ENCODE assay signal across 18 mouse cellular contexts in genomic region chr19:32653122-32653521, GRCm38 (mm10). TPM values are rescaled to one million over a fixed set of nuclear protein-coding genes. Genes with fewer than 3 reads are reported as not detected.
DNase-seq lines count a peak whose midpoint lies in the region; ATAC-seq and TF ChIP-seq lines count a peak whose summit lies in the region.
"Had no signal": no experiment of that assay in that cellular context is flagged by ENCODE, and none has a peak within 500 bp of the region (broad histone marks: within the 10 kb centered on the region; RNA-seq: fewer than 3 reads in every experiment).

No protein-coding gene starts in this region.

- H3K9ac ChIP-seq in liver, embryonic 11.5 days (ENCODE audit: low read depth, low read length), result no peak overlapping the region
- no peak overlapping the region for H3K9ac ChIP-seq in CH12.LX (ENCODE audit: insufficient read depth, low read depth)
- no peak overlapping the region for H3K9ac ChIP-seq in liver, embryonic 16.5 days (ENCODE audit: low read depth, low read length)
- H3K9ac ChIP-seq: kidney, embryonic 15.5 days; stomach, embryonic 15.5 days had no signal

- H3K4me1 ChIP-seq in liver, embryonic 11.5 days (replicated peaks; ENCODE audit: control insufficient read depth, insufficient read depth, low read length), result peaks cover 6% of the 10 kb centered on the region; the same call in 1 of the 2 replicates
- peaks cover 0 to 8% of the 10 kb centered on the region in 2 experiments; a peak in 2 of 4 replicates for H3K4me1 ChIP-seq in CH12.LX (ENCODE audit: control insufficient read depth in 1 of 2, insufficient read depth in 2 of 2)
- H3K4me1 ChIP-seq in liver, embryonic 16.5 days (ENCODE audit: control insufficient read depth, low read depth, low read length), result peaks cover 6% of the 10 kb centered on the region; the same call in 1 of the 2 replicates
- H3K4me1 ChIP-seq: kidney, embryonic 15.5 days had no signal

- WGBS in liver, embryonic 11.5 days, result 69% methylated on average over 5 of the region's 5 CpGs
- WGBS in liver, embryonic 16.5 days (ENCODE audit: insufficient replicate concordance), result 53% methylated on average over 5 of the region's 5 CpGs

- TF ChIP-seq EP300 in CH12.LX (IDR thresholded peaks at IDR 0.05; ENCODE audit: low read length), result no peak

- in situ Hi-C loops in CH12.LX (cut with MboI; ENCODE audit: low pct_ligation_motif_present, low pct_unique_long_range_greater_than_20kb, low sequenced_read_pairs), result no loop called here

- TF ChIP-seq RAD21 in CH12.LX (IDR thresholded peaks at IDR 0.05; ENCODE audit: low read depth, low read length), result no peak

- DNase-seq in adrenal gland, postnatal 14 days, result peak; percentile 21
- DNase-seq in adrenal gland, adult 8-10 months, result no peak
- DNase-seq in liver, embryonic 11.5 days (ENCODE audit: low spot score), result no peak
- DNase-seq in liver, result no peak
- peak; percentile 17 for DNase-seq in CH12.LX (ENCODE audit: extremely low read depth)
- DNase-seq in layer of hippocampus, adult 8-10 months (ENCODE audit: low spot score in 2 of 2), result no peak
- DNase-seq in spleen, postnatal 4 days (ENCODE audit: low spot score in 2 of 2), result no peak
- DNase-seq: cerebellum, adult 9-10 months; heart, adult 2 months; layer of hippocampus, adult 9-11 months; spleen, adult 18-20 months; thymus, postnatal 14 days had no signal

- H3K27ac ChIP-seq in liver, embryonic 11.5 days (ENCODE audit: low read depth, low read length), result no peak overlapping the region
- H3K27ac ChIP-seq in CH12.LX (ENCODE audit: insufficient read depth, low read depth), result no peak overlapping the region
- no peak overlapping the region for H3K27ac ChIP-seq in liver, embryonic 16.5 days (ENCODE audit: low read length)
- H3K27ac ChIP-seq: heart, adult 2 months; hindbrain, embryonic 10.5 days; kidney, embryonic 15.5 days; stomach, embryonic 15.5 days had no signal

- 0 out of 2 replicates have a peak, but pooled peaks have one; percentile 29 for ATAC-seq in liver, embryonic 11.5 days (replicated peaks; ENCODE audit: low FRiP score)
- ATAC-seq in liver, embryonic 16.5 days (ENCODE audit: low read depth), result peak; percentile 32; the same call in 1 of the 2 replicates
- ATAC-seq: activated CD4-positive, CD25-positive, alpha-beta regulatory T cell, adult 4 months; Patski had no signal

- no peaks in the 10 kb centered on the region for H3K27me3 ChIP-seq in liver, embryonic 11.5 days (replicated peaks; ENCODE audit: control insufficient read depth, insufficient read depth, low read length)
- H3K27me3 ChIP-seq in CH12.LX (replicated peaks), result no peaks in the 10 kb centered on the region
- H3K27me3 ChIP-seq in liver, embryonic 16.5 days (ENCODE audit: control insufficient read depth, insufficient read depth, low read depth, low read length), result no peaks in the 10 kb centered on the region
- H3K27me3 ChIP-seq: kidney, embryonic 15.5 days; Patski; stomach, embryonic 15.5 days had no signal

- no peak overlapping the region for H3K4me3 ChIP-seq in liver, embryonic 11.5 days (ENCODE audit: low read depth, low read length)
- H3K4me3 ChIP-seq in CH12.LX (replicated peaks in 1 of 3; ENCODE audit: low read depth in 2 of 3, low read length in 2 of 3, poor library complexity in 1 of 3), result no peak overlapping the region
- no peak overlapping the region for H3K4me3 ChIP-seq in liver, embryonic 16.5 days (ENCODE audit: low read depth, low read length)
- H3K4me3 ChIP-seq: heart, adult 2 months; hindbrain, embryonic 10.5 days; kidney, embryonic 15.5 days; stomach, embryonic 15.5 days had no signal

- H3K79me2 ChIP-seq in CH12.LX (replicated peaks; ENCODE audit: control insufficient read depth, extremely low read depth, insufficient read depth, poor library complexity, severe bottlenecking), result no peaks in the 10 kb centered on the region

- no peak for TF ChIP-seq POLR2A in CH12.LX (IDR thresholded peaks at IDR 0.05; ENCODE audit: low read depth, low read length)

- TF ChIP-seq CTCF in CH12.LX (conservative IDR thresholded peaks at IDR 0.05 in 1 of 2, IDR thresholded peaks at IDR 0.05 in 1 of 2; ENCODE audit: low read depth in 2 of 2, low read length in 2 of 2), result no peak

- H3K36me3 ChIP-seq in liver, embryonic 11.5 days (ENCODE audit: control insufficient read depth, insufficient read depth, low read length), result no peaks in the 10 kb centered on the region
- no peaks in the 10 kb centered on the region for H3K36me3 ChIP-seq in CH12.LX (replicated peaks in 1 of 2; ENCODE audit: control insufficient read depth in 1 of 2, insufficient read depth in 1 of 2, low read length in 1 of 2)
- no peaks in the 10 kb centered on the region for H3K36me3 ChIP-seq in liver, embryonic 16.5 days (ENCODE audit: control insufficient read depth, insufficient read depth)
- H3K36me3 ChIP-seq: hindbrain, embryonic 10.5 days; kidney, embryonic 15.5 days; stomach, embryonic 15.5 days had no signal

- H3K9me3 ChIP-seq in liver, embryonic 11.5 days (ENCODE audit: control insufficient read depth, low read length), result no peaks in the 10 kb centered on the region
- H3K9me3 ChIP-seq in CH12.LX (replicated peaks; ENCODE audit: low read length), result no peaks in the 10 kb centered on the region
- H3K9me3 ChIP-seq in liver, embryonic 16.5 days (replicated peaks; ENCODE audit: control insufficient read depth, low read length), result no peaks in the 10 kb centered on the region
- H3K9me3 ChIP-seq: hindbrain, embryonic 10.5 days; kidney, embryonic 15.5 days; stomach, embryonic 15.5 days had no signal

- dilution Hi-C loops in CH12.LX (cut with MboI; ENCODE audit: extremely low pct_ligation_motif_present, extremely low pct_unique_long_range_greater_than_20kb, low sequenced_read_pairs), result no loop called here

- no peak overlapping the region for H3K4me2 ChIP-seq in liver, embryonic 11.5 days
- no peak overlapping the region for H3K4me2 ChIP-seq in CH12.LX (ENCODE audit: insufficient read depth, low read depth, poor library complexity, severe bottlenecking)
- no peak overlapping the region for H3K4me2 ChIP-seq in liver, embryonic 16.5 days (ENCODE audit: low read depth, low read length)
- H3K4me2 ChIP-seq: kidney, embryonic 15.5 days; stomach, embryonic 15.5 days had no signal

TF ChIP-seq in CH12.LX, 34 proteins besides CTCF, POLR2A, EP300 and RAD21:
- TF ChIP-seq TBP (conservative IDR thresholded peaks at IDR 0.05; ENCODE audit: low read depth, low read length), result no peak
- TF ChIP-seq MXI1 (IDR thresholded peaks at IDR 0.05; ENCODE audit: low read depth, low read length), result no peak
- TF ChIP-seq ZC3H11A (IDR thresholded peaks at IDR 0.05; ENCODE audit: low read depth, low read length), result no peak
- TF ChIP-seq CHD1 (IDR thresholded peaks at IDR 0.05; ENCODE audit: low read depth, low read length), result no peak
- no peak for TF ChIP-seq UBTF (IDR thresholded peaks at IDR 0.05; ENCODE audit: low read depth, low read length)
- TF ChIP-seq GABPA (IDR thresholded peaks at IDR 0.05; ENCODE audit: insufficient replicate concordance, low read depth, low read length), result no peak
- no peak for TF ChIP-seq KAT2A (IDR thresholded peaks at IDR 0.05; ENCODE audit: insufficient replicate concordance, low read length)
- no peak for TF ChIP-seq JUND (conservative IDR thresholded peaks at IDR 0.05; ENCODE audit: low read depth, low read length)
- TF ChIP-seq SMC3 (IDR thresholded peaks at IDR 0.05; ENCODE audit: low read depth, low read length), result no peak
- TF ChIP-seq JUN (IDR thresholded peaks at IDR 0.05; ENCODE audit: insufficient read depth, low read depth, low read length), result no peak
- TF ChIP-seq CHD2 (IDR thresholded peaks at IDR 0.05; ENCODE audit: low read length), result no peak
- no peak for TF ChIP-seq MAZ (IDR thresholded peaks at IDR 0.05; ENCODE audit: low read depth, low read length)
TF ChIP-seq in CH12.LX: peak in this region for 0.

RNA-seq across cellular contexts. Expression of gene Papss2, which starts 57.5 kb away (rescaled TPM):
- total RNA-seq in adrenal gland, postnatal 14 days (2021), result 27.7 and 36.4 TPM in 2 replicates
- 10 to 100 TPM; 13.5 to 18.9 (median 15.5) TPM for total RNA-seq in adrenal gland, adult 8-10 months (2022)
- 3.4 and 3.5 TPM in 2 replicates for polyA plus RNA-seq in liver, embryonic 11.5 days (2014; fragmentation: Nextera tagmentation; extraction: Ambion mirVana)
- total RNA-seq in CH12.LX (2012; rRNA removed) (0.21 and 0.42 TPM in 2 replicates), CH12.LX (2014; rRNA removed) (0.23 and 0.39 TPM in 2 replicates)
- polyA plus RNA-seq in CH12.LX (2012; ENCODE audit: insufficient read length, low read depth), result 0.36 and 0.44 TPM in 2 replicates
- 6.7 and 9.3 TPM in 2 replicates for polyA plus RNA-seq in liver, embryonic 16.5 days (2015; fragmentation: Nextera tagmentation; extraction: Ambion mirVana)
- total RNA-seq in layer of hippocampus, adult 8-10 months (2022), result 10 to 100 TPM; 12.3 to 14.8 (median 14.2) TPM

Comparison
In these comparisons a context has a peak if more than half of its experiments do, and no peak if none do; other contexts are left out.
1. DNase-seq: peak in adrenal gland, postnatal 14 days (single experiment) and CH12.LX (single experiment); none in adrenal gland, adult 8-10 months (single experiment), liver, embryonic 11.5 days (single experiment), liver (single experiment), layer of hippocampus, adult 8-10 months (0 of 2) and spleen, postnatal 4 days (0 of 2).
2. RNA of gene Papss2, which starts 57.5 kb away (total RNA-seq): 27.7 to 36.4 TPM in adrenal gland, postnatal 14 days, 13.5 to 18.9 TPM in adrenal gland, adult 8-10 months and 12.3 to 14.8 TPM in layer of hippocampus, adult 8-10 months; 0.21 to 0.42 TPM in CH12.LX; every median in the first group is over 4 times any median in the second.